ENCODE assay signal across 9 mouse cellular contexts in the genomic region with DNA sequence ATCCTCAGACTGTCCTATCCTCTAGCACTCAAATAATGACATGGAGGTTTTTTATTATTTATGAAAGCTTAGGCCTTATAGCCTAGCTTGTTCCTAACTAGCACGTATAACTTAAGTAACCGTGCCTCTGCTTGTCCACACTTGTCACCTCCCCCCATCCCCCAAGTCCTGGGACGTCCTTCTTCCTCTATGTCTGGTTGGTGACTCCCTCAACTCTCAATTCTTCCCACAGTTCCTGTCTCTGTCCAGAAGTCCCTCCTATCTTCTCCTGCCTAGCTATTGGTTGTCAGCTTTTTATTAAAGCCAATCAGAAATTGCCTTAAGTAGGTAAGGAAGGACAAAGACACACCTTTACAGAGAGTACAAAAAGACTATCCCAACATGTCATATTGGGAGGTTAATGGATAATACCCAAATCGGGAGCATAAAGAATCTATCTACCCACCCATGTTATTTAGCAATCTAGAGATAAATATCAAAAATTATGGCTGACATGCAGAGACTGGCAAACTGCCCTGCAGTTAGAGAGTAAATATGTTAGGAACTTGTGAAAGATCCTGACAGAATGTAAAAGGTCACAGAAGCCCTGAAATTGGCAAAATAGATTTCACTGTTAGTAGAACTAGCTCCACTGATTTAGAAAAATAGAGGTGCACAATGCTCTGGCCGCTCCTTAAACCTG.
"Had no signal": no experiment of that assay in that cellular context is flagged by ENCODE, and none has a peak within 500 bp of the region (broad histone marks: within the 10 kb centered on the region; RNA-seq: fewer than 3 reads in every experiment).

No protein-coding gene starts in this region.

- DNase-seq: lung, adult 2 months; lung, postnatal 14 days; lung, postnatal 36 days; right cerebral cortex, postnatal 14 days; right cerebral cortex, postnatal 4 days; spleen, adult 18-20 months; thymus, adult 18-20 months; thymus, postnatal 14 days; thymus, postnatal 36 days had no signal
